Mouse (Mus musculus) heart, embryonic 13.5 days (tissue): ENCODE results near the gene Hpd. TPM values are rescaled to one million over a fixed set of nuclear protein-coding genes. Genes with fewer than 3 reads are reported as not detected.

ENCODE experiments used
- ATAC-seq: fragments of 200-750 bp; cut with Nextera tagmentation; 2 replicates; pipeline ENCODE4 v1.8.0; 2017; ENCODE audit warnings: moderate TSS enrichment; ENCODE audit not compliant: insufficient number of reproducible peaks, low FRiP score, low TSS enrichment; ENCODE audit errors: extremely low read depth
- H3K27ac ChIP-seq: fragments of 300-500 bp; sonication (generic); replicated peaks from 2 replicates; pipeline ENCODE4 v1.5.1; 2015; ENCODE audit warnings: moderate library complexity, mild to moderate bottlenecking, inconsistent platforms
- H3K27me3 ChIP-seq: fragments of 300-500 bp; sonication (generic); replicated peaks from 2 replicates; pipeline ENCODE4 v1.6.1; 2015; ENCODE audit warnings: mild to moderate bottlenecking, inconsistent platforms
- H3K36me3 ChIP-seq: fragments of 300-500 bp; sonication (generic); 2 replicates; pipeline ENCODE4 v1.6.1; 2015; ENCODE audit warnings: mild to moderate bottlenecking, inconsistent platforms
- H3K4me1 ChIP-seq: fragments of 300-500 bp; sonication (generic); 2 replicates; pipeline ENCODE4 v1.6.1; 2015; ENCODE audit warnings: inconsistent platforms
- H3K4me2 ChIP-seq: fragments of 300-500 bp; sonication (generic); 2 replicates; pipeline ENCODE4 v1.6.1; 2015; ENCODE audit warnings: inconsistent platforms, mild to moderate bottlenecking, moderate library complexity
- H3K4me3 ChIP-seq: fragments of 300-500 bp; sonication (generic); 2 replicates; pipeline ENCODE4 v1.5.1; 2015; ENCODE audit warnings: moderate library complexity, mild to moderate bottlenecking, inconsistent platforms
- H3K9ac ChIP-seq: fragments of 300-500 bp; sonication (generic); 2 replicates; pipeline ENCODE4 v1.6.1; 2015; ENCODE audit warnings: inconsistent platforms, mild to moderate bottlenecking, moderate library complexity
- H3K9me3 ChIP-seq: fragments of 300-500 bp; sonication (generic); 2 replicates; pipeline ENCODE4 v1.6.1; 2016; ENCODE audit warnings: inconsistent platforms
- WGBS: fragments of 180-500 bp; shearing (Covaris S2); methylation state at CpG from one replicate; pipeline ENCODE4 v1.1.7; 2015; ENCODE audit warnings: mixed read lengths; 5-methylcytosine and 5-hydroxymethylcytosine counted together
- polyA plus RNA-seq: library from polyadenylated mRNA; unstranded; fragments of >200 nt; fragmentation: Nextera tagmentation; extraction: Ambion mirVana; gene quantifications from 2 replicates; pipeline ENCODE4 v1.2.1, GENCODE M21; 2015

Hpd gene
- polyA plus RNA-seq, 1 experiment from 2014 or later: 0.37 TPM

GRCm38 (mm10) chr5:123159446-123159845 lies 23.1 kb downstream of the Hpd start:
- Histone ChIP-seq H3K27me3 (no peaks in the 10 kb centered on the region), H3K36me3 (peaks cover 96% of the 10 kb centered on the region), H3K9me3 (no peaks in the 10 kb centered on the region), H3K9ac (no peak overlapping the region), H3K4me1 (no peaks in the 10 kb centered on the region), H3K4me2 (no peak overlapping the region), H3K4me3 (no peak overlapping the region), H3K27ac (no peak overlapping the region)
- WGBS: 94% methylated on average over 4 of the region's 4 CpGs
- no peak for ATAC-seq

DNA sequence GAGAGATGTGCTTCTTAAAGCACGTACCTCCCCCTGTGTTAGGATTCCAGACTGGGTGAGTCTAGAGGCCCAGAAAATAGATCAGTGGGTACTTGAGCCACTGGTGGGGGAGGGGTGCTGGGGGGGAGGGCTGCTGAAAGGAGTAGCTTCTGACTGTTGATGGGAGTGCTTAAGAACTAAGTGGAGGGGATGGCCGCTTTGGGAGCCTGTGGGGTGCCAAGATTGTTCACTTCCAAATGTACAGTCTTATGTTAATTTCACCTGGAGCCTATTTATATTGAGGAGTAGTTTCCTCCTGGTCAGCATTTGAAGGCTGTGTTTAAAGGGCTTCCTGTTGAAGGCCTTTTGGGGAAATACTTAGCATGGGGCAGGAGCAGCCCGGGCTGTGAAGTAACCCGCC lies 24.6 kb downstream of the Hpd start:
- no peak for ATAC-seq

DNA sequence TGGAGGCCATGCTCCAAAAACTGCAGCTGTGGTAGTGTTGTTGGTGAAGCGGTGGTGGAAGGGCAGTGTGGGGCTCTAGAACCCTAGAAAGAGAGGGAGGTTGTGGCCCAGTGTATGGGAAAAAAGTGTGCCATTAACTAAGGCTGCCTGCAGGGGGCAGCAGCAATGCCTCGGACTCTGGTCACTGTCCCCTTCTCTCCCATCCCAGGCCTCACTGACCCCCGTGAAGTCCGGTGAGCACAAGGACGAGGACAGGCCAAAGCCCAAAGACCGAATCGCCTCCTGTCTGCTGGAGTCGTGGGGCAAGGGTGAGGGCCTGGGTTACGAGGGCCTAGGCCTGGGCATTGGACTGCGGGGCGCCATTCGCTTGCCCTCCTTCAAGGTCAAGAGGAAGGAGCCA lies 25.8 kb downstream of the Hpd start:
- 82% methylated on average over 12 of the region's 12 CpGs for WGBS
- ATAC-seq: no peak
- no peaks in the 10 kb centered on the region for H3K4me1 ChIP-seq
- H3K4me2 ChIP-seq: no peak overlapping the region
- H3K36me3 ChIP-seq: peaks cover 96% of the 10 kb centered on the region
- H3K4me3 ChIP-seq: no peak overlapping the region
- no peaks in the 10 kb centered on the region for H3K9me3 ChIP-seq
- H3K27me3 ChIP-seq: no peaks in the 10 kb centered on the region
- H3K9ac ChIP-seq: no peak overlapping the region
- no peak overlapping the region for H3K27ac ChIP-seq

More for the DNA sequence above, 24.6 kb downstream of the Hpd start:
- Histone ChIP-seq H3K27ac (no peak overlapping the region), H3K36me3 (peaks cover 96% of the 10 kb centered on the region), H3K4me3 (no peak overlapping the region), H3K9ac (no peak overlapping the region), H3K27me3 (no peaks in the 10 kb centered on the region), H3K9me3 (no peaks in the 10 kb centered on the region), H3K4me1 (no peaks in the 10 kb centered on the region), H3K4me2 (no peak overlapping the region)
- 66% methylated on average over 4 of the region's 4 CpGs for WGBS

- no peak for ATAC-seq
- no peak overlapping the region for H3K4me2 ChIP-seq
- WGBS: 53% methylated on average over 7 of the region's 7 CpGs
These were observed 27.1 kb downstream of the Hpd start for GRCm38 (mm10) chr5:123155425-123155824.

DNA sequence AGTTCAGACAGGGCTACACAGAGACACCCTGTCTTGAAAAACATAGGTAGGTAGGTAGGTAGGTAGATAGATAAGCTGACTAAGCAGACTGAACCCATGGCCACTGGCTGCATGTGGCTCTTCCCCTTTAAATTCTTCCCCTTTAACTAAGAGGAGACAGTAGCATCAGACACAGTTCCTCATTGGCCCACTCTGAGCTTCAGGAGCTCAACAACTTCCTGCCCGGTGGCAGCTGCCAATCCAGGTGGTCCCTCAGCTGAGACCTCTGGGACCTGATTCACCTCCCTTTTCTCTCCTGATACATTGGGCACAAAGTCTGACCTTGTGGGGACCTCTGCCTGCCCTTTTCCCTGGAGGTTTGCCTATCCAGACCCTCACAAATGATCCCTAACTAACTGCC lies 29.6 kb downstream of the Hpd start:
- Histone ChIP-seq H3K9me3 (no peaks in the 10 kb centered on the region), H3K4me2 (no peak overlapping the region), H3K27me3 (no peaks in the 10 kb centered on the region), H3K36me3 (peaks cover 92% of the 10 kb centered on the region), H3K4me1 (peaks cover 35% of the 10 kb centered on the region), H3K4me3 (no peak overlapping the region), H3K9ac (no peak overlapping the region), H3K27ac (no peak overlapping the region)
- no peak for ATAC-seq
- 73% methylated on average over 1 of the region's 1 CpGs for WGBS

More at GRCm38 (mm10) chr5:123155425-123155824, 27.1 kb downstream of the Hpd start:
- Histone ChIP-seq H3K9ac (no peak overlapping the region), H3K27ac (no peak overlapping the region), H3K4me1 (peaks cover 12% of the 10 kb centered on the region), H3K9me3 (no peaks in the 10 kb centered on the region), H3K36me3 (peaks cover 96% of the 10 kb centered on the region), H3K27me3 (no peaks in the 10 kb centered on the region), H3K4me3 (no peak overlapping the region)

- Histone ChIP-seq H3K27ac (no peak overlapping the region), H3K9me3 (no peaks in the 10 kb centered on the region), H3K36me3 (peaks cover 92% of the 10 kb centered on the region), H3K4me1 (peaks cover 38% of the 10 kb centered on the region), H3K27me3 (no peaks in the 10 kb centered on the region), H3K4me3 (no peak overlapping the region), H3K9ac (no peak overlapping the region), H3K4me2 (no peak overlapping the region; the same call in 1 of the 2 replicates)
- WGBS: 90% methylated on average over 18 of the region's 19 CpGs
- no peak for ATAC-seq
These were observed 30.7 kb downstream of the Hpd start for GRCm38 (mm10) chr5:123151707-123152362.

GRCm38 (mm10) chr5:123151077-123151476 lies 31.4 kb downstream of the Hpd start:
- Histone ChIP-seq H3K4me2 (peak overlapping the region; percentile 66), H3K9ac (peak overlapping the region; percentile 69; the same call in 1 of the 2 replicates), H3K4me1 (peaks cover 43% of the 10 kb centered on the region), H3K9me3 (no peaks in the 10 kb centered on the region), H3K4me3 (peak overlapping the region; percentile 39), H3K27me3 (no peaks in the 10 kb centered on the region), H3K27ac (peak overlapping the region; percentile 7; the same call in 1 of the 2 replicates), H3K36me3 (peaks cover 92% of the 10 kb centered on the region)
- WGBS: 39% methylated on average over 7 of the region's 7 CpGs
- ATAC-seq: no peak

DNA sequence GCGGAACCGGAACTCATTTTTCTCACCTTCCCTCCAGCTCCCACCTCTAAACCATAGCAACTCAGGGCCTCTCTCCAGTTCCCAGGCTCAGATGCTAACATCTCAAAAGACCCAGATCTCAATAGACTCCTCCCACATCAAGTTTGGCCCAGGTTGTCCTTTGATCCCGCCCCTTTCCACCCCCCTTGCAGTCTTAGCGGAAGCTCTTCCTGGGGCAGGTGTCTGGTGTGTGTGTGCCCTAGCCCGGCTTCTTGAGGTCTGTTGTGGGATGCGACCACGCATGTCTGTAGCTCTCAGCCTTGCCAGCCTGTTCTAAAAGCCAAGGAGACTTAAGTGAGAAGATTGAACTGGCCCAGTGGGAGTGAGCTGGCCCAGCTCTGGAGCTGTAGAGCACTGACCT lies 31.9 kb downstream of the Hpd start:
- peaks cover 93% of the 10 kb centered on the region for H3K36me3 ChIP-seq
- H3K27ac ChIP-seq: peak overlapping the region; percentile 7; the same call in 1 of the 2 replicates
- H3K27me3 ChIP-seq: no peaks in the 10 kb centered on the region
- peak overlapping the region; percentile 69 for H3K9ac ChIP-seq
- H3K4me1 ChIP-seq: peaks cover 47% of the 10 kb centered on the region
- no peak for ATAC-seq
- no peaks in the 10 kb centered on the region for H3K9me3 ChIP-seq
- H3K4me3 ChIP-seq: peak overlapping the region; percentile 39
- peak overlapping the region; percentile 66 for H3K4me2 ChIP-seq
- WGBS: 45% methylated on average over 7 of the region's 7 CpGs

DNA sequence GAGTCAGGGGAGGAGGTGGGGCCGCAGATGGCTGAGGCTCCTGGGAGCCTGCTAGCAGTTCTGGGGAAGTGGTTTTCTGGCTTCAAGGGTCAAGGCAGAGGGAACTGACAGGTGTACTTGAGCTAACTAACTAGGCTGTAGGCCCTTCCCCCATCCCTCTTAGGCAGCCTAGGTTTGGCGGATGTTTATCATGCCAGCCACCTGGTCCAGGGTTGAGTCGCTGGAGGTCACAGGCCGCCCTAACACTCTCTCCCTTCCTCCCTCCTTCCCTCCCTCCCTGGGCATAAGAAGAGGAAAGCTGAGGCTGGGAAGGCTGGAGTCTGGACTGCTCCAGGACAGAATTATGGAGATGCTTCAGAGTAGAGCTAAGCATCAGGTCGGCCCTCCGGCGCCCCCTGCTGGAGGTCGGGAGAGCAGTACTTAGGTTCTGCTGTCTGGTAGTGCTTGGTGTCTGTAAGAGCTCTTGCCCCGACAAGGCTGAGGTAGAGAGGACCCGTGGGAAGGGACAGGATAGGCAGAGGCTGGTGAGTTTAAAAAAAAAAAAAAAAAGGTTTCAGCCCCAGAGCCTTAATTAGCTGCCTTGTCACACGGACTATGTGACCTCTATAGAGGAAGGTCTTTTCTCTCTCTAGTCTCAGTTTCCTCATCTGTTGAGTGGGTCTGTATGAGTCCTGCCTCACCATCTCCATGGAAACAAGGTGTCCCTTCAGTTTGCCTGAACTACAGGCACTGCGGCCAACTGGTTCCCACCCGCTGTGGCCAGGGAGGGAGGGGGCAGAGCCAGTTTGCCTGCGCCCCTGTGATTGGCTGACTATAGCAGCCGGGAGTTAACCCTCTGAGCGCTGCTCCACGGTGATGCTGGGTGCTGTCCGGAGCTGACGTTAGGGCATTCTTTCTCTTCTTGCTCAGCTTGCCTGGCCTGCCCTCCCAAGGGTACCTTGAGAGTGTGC lies 32.8 kb downstream of the Hpd start:
- Histone ChIP-seq H3K4me2 (peak overlapping the region; percentile 66), H3K4me3 (peak overlapping the region; percentile 39), H3K4me1 (peaks cover 56% of the 10 kb centered on the region), H3K27ac (peak overlapping the region; percentile 38), H3K36me3 (peaks cover 95% of the 10 kb centered on the region), H3K9ac (peak overlapping the region; percentile 69), H3K27me3 (no peaks in the 10 kb centered on the region), H3K9me3 (no peaks in the 10 kb centered on the region)
- WGBS: 9% methylated on average over 19 of the region's 19 CpGs
- ATAC-seq: peak; percentile 73

- Histone ChIP-seq H3K27me3 (no peaks in the 10 kb centered on the region), H3K4me1 (peaks cover 69% of the 10 kb centered on the region), H3K9me3 (no peaks in the 10 kb centered on the region), H3K4me3 (no peak overlapping the region), H3K4me2 (no peak overlapping the region), H3K9ac (0 out of 2 replicates have a peak overlapping the region, but pooled peaks have one; percentile 24), H3K36me3 (peaks cover 84% of the 10 kb centered on the region), H3K27ac (no peak overlapping the region)
- no peak for ATAC-seq
- WGBS: 83% methylated on average over 25 of the region's 25 CpGs
These were observed 34.3 kb downstream of the Hpd start for GRCm38 (mm10) chr5:123148073-123148722.

DNA sequence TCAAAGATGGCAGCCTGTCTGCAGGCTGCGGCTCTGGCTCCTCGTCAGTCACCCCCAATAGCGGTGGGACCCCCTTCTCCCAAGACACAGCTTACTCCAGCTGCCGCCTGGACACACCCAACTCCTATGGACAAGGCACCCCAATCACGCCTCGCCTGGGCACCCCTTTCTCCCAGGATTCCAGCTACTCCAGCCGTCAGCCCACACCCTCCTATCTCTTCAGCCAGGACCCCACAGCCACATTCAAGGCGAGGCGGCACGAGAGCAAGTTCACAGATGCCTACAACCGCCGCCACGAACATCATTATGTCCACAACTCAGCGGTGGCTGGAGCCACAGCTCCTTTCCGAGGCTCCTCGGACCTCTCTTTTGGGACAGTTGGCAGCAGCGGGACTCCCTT lies 35.0 kb downstream of the Hpd start:
- 74% methylated on average over 17 of the region's 17 CpGs for WGBS
- no peak for ATAC-seq
- peaks cover 77% of the 10 kb centered on the region for H3K36me3 ChIP-seq
- H3K9ac ChIP-seq: no peak overlapping the region; the same call in 1 of the 2 replicates
- H3K4me1 ChIP-seq: peaks cover 69% of the 10 kb centered on the region
- H3K27me3 ChIP-seq: no peaks in the 10 kb centered on the region
- no peak overlapping the region for H3K27ac ChIP-seq
- no peaks in the 10 kb centered on the region for H3K9me3 ChIP-seq
- H3K4me2 ChIP-seq: no peak overlapping the region
- H3K4me3 ChIP-seq: no peak overlapping the region
